Mouse (Mus musculus) layer of hippocampus, adult 9-11 months (tissue): ENCODE data around the gene Chmp4b.
A peak's percentile ranks its signal among the peaks of the same experiment; 100 is the strongest.

ENCODE experiments used
- DNase-seq: peaks from one replicate; pipeline ENCODE4 v3.0.0; 2022

Gene Chmp4b

DNA sequence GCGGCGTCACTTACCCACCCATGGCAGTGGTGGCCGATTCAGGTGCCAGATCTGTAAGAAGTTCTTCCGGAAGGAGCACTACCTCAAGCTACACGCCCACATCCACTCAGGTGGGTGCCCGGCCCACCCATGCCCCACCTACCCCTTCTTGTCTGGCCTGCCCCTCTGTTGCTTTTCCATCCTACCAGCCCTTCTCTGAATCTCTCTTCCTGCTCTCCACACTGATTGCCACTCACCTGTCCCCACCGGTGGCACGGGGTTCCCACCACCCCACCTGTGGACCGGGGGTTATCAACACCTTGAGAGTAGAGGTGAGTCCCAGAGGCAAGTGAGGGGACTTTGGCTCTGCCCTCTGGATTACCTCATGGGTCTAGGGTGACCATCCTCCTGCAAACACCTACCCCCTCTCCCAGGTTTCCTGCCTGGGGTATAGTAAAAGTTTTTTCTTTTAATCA is 9.5 kb upstream of the Chmp4b start:
- no peak for DNase-seq

DNA sequence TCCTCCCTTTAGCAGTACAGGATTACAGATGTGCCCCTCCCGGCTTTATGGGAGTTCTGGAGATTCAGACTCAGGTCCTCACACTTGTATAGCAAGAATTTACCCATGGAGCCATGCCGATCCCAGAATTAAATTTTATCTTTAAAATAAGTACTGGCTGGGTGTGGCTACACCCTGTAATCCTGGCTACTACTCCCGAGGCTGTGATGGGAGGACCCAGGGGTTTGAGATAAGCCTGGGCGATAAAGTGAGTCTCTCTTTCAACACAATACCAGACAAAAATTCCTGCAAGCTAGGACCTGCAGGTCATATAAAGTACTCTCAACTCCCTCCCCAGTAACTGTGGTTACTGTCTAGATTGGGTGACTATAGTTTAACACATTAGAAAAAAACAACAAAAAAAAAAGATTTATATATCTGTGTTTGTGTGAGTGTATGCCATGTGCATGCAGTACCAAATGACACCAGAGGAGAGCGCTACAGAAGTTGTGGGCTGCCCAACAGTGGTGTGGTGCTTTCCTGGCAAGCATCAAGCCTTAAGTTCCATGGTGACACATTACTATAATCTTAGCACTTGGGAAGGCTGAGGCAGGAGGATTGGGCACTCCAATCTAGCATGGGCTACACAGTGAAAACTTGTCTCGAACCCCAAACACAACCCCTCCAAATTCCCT is 8.7 kb upstream of the Chmp4b start:
- no peak for DNase-seq

DNA sequence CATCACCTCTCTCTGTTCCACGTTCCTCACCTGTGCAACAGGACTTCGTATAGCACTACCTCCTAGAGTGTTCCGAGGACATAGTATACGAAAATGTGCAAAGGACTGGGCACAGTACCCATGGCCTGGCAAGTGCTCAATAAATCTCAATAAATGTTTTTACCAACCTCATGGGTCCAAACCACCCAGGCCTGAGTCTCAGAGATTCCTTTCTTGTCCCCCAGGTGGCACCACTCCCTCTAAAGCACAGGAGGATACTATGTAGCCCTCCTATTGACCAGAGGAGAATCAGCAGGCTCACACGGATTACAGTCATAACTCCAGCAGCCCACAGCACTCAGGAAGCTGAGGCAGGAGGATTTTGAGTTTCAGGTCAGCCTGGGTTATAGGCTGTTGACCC is 4.9 kb upstream of the Chmp4b start:
- DNase-seq, result no peak

DNA sequence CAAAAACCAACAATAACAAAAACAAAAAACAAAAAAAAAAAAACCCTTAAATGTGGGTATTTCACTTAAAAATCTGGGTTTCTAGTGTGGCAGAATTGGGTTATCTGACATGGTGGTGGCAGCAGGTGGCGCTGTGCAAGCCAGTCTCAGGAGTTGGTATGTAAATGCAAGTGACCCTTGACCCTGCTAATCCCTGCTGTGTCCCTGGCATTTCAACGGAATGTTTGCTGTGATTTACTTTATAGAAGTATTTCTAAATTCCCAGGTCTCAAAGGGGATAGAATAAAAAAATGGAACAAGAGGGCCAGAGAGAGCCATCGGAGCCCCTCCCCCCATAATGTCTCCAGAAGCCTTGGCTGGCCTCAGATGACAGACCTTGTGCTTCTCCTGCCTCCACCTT is 3.4 kb upstream of the Chmp4b start:
- DNase-seq, result no peak

DNA sequence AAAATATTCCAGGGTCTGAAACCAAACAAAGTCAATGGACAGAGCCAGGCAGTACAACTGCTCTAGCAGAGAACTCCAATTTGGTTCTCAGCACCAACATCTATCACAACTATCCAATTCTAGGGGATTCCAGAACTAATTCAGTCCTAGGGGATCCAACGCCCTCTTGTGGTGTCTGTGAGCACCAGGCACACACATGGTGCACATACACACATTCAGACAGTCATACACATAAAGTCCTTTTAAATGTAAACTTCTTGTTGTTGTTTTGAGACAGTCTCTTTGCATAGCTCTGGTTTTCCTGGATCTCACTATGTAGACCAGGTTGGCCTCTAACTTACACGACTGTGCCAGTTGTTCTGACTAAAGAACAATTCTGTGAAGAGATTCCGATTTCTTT is 1.1 kb upstream of the Chmp4b start:
- no peak for DNase-seq

DNA sequence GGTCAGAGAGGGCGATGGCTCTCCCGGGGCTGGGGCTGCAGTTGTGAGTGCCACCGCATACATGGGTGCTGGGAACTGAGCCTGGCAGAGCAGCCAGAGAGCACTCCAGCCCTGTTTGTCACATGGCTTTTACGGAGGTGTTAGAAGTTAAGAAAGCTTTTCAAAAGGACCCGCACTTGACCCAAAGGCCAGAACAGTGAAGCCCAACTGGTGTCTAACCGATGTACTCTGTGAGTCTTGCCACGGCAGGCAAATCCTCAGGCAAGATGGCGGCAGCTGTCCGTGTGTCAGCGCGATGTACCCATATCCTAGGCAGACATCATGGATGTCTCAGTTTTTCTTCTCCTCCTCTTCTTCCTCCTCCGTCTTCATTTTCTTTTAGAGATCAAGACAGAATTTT is 3.5 kb downstream of the Chmp4b start:
- no peak for DNase-seq

DNA sequence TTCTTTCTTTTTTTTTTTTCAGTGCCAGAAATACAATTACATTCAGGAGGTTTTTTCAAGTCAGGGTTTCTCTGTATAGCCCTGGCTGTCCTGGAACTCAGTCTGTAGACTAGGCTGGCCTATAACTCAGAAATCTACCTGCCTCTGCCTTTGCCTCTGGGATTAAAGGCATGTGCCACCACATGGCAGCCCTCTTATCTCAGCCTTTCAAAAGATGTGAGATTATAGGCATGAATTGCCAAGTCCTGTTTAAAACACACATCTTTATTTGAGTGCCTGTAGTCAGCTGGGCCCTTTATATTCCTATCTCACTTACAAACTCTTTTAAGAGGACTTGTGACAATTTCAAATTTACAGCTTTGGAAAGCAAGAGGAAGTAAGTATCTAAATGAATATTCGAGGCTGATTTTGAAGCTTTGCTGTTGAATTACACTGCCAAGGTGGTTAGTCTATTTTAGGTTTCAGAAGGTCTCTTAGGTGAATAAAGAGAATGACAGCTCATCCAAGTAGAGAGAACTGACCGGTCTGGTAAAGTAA is 4.4 kb downstream of the Chmp4b start:
- DNase-seq, result no peak

DNA sequence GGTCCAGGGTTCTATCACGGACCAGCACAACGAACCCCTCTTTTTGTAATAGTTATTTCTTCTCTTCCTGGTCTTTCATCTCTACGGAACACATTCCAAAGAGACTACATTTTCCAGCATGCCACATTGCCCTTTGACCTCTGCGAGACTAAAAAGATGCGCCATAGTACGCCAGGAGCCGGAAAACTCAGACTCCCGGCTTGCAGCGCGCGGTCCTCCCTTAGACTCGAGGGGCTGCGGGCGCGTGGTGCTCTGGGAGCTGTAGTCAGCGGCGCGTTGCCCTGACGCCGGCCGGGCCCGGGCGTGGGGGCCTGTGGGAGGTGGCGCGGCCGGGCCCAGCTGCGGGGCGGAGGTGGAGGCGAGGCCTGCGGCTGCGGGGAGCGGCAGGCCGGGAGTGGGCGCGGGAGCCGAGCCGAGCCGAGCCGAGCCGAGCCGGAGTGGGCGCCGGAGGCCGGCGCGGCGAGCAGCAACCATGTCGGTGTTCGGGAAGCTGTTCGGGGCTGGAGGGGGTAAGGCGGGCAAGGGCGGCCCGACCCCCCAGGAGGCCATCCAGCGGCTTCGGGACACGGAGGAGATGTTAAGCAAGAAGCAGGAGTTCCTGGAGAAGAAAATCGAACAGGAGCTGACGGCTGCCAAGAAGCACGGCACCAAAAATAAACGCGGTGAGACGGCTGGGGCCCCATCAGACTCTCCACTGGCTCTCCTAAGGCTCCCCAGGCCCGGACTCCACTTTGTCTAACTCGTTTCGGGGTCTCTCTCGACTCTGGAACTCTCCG is 5.4 kb downstream of the Chmp4b start:
- DNase-seq, result peak; percentile 99

DNA sequence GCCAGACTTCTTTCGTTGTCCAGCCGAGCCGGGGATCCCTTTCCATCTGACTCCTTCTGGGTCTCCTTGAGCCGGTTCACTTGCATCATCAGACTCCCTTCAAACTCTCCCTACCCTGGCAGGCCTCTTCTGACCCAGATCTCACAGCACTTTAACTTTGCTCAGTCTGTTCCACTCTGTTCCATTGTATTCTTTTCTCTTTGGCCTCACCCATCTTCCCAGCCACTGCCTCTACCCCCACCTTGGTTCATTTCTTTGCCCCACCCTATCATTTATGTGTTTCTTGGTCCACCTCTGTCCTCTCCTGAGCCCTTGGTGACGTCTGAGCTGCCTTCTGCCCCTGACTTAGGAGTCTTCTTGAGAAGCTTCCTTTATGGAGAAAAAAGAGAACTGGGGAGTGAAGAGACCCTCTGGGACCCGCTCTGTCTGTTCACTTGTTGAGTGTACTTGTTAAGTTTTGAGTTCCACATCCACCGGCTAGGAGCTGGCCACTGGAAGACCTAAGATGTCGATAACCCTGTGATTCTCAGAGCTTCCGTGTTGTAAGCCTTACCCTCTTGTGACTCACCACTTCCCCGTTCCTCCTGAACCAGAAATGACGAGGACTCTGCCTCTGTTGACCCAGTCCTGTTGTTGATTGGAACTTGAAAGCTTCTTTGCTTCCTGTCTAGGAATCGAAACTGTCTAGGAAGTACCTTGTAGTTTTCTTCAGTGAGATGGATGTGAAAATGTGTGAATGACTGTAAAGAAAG is 6.2 kb downstream of the Chmp4b start:
- no peak for DNase-seq

DNA sequence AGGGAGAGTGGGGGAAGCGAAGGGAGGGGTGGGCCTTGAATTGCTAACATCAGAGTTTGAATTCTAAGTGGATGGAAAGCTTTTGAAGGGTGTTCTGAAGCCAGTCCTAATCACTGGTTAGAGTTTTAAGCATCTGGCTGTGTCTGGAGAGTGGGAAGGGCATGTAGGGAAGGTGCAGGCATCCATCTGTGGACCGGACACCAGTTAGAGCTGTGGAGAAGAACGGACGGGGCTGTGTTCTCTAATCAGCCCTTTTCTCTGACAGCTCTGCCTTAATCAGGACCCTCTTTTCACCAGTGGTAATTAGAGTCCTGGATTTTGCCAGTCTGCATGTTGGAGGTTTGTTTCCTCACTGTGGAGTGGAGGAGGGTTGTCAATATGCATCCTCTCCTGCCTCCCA is 7.6 kb downstream of the Chmp4b start:
- DNase-seq, result no peak

DNA sequence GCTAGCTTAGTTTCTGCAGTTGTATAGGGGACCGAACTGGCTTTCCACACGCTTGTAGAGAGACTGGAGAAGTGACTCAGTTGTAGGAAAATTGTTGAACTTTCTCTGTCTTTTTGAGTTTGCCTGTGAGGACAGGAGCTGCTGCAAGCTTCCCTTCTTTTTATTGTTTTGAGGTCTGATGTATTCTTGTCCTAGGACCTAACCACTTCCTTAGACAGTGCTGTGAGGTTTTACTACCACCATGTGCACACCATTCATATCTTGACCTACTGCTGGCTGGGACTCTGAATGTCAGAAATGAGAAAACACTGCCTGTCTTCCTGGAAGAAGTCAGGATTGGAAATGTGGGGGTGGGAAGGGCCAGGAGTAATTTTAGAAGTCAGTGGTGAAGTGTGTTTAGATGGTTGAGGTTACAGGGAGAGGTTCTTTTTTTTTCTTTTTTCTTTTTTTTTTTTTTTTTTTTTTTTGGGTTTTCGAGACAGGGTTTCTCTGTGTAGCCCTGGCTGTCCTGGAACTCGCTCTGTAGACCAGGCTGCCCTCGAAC is 8.1 kb downstream of the Chmp4b start:
- no peak for DNase-seq

DNA sequence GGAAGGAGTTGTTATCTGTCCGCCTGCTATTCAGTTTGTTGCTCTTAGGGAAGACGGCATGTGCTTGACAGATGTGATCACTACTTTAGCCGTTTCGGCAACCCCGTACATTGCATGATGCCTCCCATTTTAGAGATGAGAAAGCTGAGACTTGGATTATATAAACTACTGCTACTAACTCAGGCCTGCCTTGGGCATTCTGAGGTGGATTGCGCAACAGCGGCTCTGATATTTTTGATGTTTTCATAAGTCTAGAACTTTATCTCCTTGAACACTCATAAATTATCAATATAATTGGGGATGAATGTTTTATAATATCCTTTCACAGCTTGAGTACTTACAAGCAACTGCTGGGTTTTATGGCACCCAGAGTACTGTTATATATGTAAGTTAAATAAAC is 17.2 kb downstream of the Chmp4b start:
- no peak for DNase-seq

DNA sequence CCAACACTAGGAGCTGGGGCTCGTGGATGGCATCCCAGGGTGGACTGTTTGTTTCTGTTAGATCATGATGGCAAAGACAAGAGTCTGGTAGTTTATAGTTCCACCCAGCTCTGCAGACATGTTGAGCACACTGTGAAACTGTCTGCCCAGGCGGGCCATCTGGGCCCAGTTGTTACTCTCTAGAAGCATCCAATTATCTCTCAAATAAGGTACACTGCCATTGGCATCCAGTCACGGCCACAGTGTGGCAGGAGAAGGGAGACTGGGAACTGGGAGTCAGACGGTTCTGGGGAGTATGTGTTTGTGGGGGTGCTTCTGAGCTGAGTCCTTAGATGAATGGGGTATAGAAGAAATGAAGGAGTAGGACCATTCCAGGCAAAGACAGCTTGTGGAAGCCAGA is 18.6 kb downstream of the Chmp4b start:
- DNase-seq, result peak; percentile 87

DNA sequence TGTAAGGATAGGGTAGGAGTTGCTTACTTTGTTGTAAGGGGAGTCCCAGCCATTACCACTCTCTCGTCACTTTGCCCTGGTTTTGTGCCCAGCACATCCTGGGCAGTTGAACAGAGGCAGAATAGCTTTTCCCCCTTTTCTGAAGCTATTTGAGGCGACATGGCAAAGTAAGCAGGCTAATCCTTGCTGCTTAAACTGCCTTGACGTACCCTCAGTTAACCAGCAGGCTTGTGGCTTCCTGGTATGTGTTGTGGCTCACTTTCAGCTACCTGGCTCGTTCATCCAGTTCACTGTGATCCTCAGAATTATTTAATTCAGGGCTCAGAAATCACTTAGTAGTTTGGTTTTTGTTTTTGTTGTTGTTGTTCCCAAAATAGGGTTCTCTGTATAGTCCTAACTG is 19.2 kb downstream of the Chmp4b start:
- no peak for DNase-seq

DNA sequence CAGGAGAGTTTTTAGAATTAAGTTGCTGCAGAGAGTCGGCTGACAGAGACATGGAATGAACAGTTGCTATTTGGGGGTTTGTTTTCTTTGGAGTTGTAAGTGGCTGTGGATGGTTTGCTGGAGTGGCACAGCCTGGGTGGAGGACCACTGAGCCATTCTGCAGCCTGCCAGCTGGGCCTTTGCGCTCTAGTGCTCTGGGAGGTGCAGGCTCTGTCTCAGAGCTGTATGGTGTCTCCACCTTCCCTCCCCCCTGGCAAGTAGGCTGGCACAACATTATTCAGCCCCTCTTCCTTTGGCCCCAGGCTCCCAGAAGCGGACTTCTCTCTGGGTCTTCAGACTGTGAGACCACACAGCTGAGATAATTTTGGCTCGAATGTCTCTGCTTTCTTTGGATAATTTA is 22.5 kb downstream of the Chmp4b start:
- DNase-seq, result no peak

DNA sequence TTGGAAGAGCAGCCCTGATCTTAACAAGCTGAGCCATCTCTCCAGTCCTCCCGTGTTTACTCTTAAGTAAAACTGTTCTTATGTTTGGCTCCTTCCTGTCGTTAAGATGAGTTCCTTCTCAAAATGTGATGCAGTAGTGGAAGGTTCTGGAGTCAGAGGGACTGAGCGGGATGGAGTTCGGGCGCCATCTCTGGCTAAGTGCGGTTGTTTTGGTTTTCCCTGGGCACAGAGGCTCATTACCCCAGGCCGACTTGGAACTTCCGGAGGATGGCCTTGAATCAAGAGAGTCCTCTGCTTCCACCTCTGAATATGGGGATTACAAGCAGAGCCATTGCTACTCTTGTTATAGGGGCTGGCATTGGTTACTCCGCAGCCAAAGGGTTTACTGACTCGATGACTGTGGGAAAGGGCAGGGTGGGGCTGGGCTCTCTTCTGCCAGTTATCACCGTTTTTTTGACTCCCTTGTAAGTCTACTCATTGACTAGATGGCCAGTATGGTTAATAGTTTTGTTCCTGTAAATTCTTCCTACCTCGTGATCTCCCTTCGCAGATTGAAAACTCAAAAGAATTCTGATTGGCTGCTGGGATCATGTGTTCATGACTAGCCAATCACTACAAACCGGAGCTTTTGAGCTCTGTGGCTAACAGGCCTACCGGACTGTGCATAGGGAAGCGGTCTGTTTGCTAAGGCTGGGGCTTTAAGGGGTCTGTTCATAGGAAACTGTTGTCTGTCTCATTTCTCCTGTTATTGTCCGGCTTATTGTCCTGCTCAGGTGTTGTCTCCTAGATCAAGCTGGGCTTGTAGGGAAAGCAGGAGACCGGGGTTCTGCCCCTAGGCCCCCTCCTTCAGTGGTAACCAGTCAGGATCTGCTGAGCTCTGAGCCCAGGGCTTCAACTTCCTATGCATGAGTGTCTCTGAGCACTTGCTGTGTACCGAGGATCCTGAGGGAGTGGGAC is 25.4 kb downstream of the Chmp4b start:
- DNase-seq, result peak; percentile 53

DNA sequence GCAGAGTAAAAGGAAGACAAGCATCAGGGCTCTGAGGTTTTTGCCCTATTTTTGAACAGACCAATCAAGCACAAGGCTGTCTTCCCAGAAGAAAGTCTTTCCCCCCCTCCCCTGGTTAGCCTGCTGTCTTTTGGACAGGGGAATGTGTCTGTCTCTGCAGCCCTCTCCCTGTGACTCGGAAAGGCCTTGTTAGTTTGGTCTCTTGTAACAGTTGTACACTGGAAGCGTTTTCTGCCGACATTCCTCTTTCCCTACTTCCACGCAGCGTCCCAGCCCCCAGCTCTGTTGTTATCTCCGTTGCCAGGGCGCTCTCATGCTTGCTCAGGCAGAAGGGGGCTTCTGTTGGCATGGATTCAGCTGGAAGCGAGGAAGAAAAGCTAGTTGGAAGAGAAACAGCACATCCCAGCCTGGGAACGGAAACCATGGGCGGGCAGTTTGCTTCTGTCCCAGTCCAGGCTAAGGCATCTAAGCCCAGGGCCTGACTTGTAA is 26.2 kb downstream of the Chmp4b start:
- DNase-seq, result peak; percentile 77

DNA sequence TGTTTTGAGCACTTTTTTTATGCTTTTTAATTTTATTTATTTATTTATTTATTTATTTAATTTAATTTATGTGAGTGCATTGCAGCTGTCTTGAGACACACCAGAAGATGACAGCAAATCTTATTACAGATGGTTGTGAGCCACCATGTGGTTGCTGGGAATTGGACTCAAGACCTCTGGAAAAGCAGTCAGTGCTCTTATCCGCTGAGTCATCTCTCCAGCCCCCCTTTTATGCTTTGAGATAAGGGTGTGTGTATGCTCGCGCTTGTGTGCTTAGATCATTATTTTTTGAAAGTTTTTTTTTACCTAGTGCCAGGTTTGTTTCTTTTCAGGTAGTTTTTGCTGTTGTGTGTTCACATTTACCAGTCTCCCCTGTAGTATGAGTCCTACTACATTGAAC is 27.5 kb downstream of the Chmp4b start:
- no peak for DNase-seq

DNA sequence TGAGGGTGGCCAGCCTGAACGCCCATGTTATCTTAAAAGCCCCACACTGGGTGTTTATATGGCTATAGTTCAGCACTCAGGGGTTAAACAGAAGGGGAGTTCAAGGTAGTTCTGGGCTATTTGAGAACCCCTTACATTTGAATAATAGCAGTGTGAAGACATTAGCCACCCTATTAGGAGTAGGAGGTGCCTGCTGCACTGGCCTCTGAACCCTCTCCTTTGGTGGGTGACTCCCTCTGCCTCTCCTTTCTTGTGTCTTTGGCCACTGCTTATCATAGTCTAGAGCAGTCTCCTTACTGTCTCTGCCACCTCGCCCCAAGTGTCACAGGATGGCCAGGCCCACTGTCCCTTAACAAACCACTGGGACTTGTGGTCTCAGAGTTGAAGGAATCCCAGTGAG is 28.8 kb downstream of the Chmp4b start:
- DNase-seq, result no peak

DNA sequence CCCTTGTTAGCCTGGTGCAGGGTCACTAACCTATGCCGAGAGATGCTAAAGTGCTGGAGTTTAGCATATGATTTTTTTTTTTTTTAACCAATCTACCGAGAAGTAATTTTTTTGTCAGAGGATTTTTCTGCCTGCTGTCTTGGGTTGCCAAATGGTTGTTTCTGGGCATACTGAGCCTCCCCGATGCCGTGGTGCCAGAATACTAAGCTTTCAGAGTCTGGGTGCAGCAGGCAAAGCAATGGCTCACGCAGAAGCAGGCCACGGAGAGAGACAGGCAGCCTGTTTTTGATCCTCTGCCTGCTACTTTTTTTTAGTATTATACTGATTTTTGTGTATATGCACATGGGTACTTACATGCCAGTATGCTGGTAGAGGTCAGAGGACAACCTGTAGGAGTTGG is 29.4 kb downstream of the Chmp4b start:
- DNase-seq, result no peak

DNA sequence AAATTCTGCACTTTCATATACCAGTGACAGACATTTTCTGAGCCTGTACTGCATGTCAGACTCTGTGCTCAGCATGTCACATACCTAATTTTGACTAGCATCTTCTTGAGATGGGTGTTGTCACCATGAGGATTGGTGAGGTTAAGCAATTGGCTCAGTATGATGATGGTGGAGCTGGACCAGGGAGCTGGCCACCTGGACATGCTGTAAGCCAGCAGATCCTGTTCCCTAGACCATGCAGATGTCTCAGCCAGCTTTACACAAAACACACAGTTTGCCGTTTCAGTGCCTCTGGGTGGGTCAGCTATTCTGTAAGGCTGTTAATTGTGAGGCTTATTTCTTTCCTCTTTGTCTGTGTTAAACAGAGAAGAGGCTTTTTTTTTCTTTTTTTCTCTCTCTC is 31.2 kb downstream of the Chmp4b start:
- no peak for DNase-seq

DNA sequence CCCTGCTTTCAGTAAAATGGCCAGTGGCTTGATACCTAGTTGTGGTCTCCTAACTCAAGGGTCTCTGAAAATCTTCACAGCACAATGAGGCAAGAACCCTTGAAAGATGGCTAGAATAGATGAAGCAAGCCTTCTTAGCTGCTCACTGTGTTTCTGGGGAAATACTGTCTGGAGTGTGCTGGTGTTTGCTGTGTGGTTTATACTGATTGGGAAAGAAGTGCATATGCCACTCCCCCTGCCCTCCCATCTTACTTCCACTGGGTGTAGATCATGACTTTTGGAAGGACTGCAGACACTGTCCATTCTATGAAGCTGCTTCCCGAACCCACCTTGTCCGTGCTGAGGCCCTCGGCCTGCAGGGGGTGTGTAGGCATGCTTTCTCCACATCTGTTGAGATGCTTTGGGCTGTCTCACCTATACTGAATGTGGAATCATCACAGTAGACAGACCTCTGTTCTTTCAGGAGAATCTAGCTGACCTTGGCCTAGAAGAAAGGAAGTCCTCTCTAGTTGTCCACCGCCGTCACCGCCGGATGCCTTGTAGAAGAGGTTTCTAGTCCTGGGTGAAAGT is 33.5 kb downstream of the Chmp4b start:
- no peak for DNase-seq
